Mouse (Mus musculus): ENCODE results near the gene Scn10a.

Scn10a gene

GRCm38 (mm10) chr9:119719222-119719621 is at the start of gene Scn10a:
TSS of gene Scn10a (minus strand) at chr9:119719322.
- in situ Hi-C loops (cut with MboI, MseI): no loop called here

- in situ Hi-C loops (cut with MboI, MseI): loop anchor here (10.0 kb wide), 1 partner anchor 886 kb away; no protein-coding TSS in a partner anchor
Measured at GRCm38 (mm10) chr9:119768585-119768984, 49.5 kb upstream of the Scn10a start.

- in situ Hi-C loops (cut with MboI, MseI): loop anchor here (10.0 kb wide), 1 partner anchor 895 kb away; no protein-coding TSS in a partner anchor
Measured at GRCm38 (mm10) chr9:119760226-119760625, 41.1 kb upstream of the Scn10a start.

GRCm38 (mm10) chr9:119759457-119759856 is 40.3 kb upstream of the Scn10a start:
- in situ Hi-C loops (cut with MboI, MseI): no loop called here

GRCm38 (mm10) chr9:119751507-119751906 is 32.4 kb upstream of the Scn10a start:
- in situ Hi-C loops (cut with MboI, MseI): no loop called here

- in situ Hi-C loops (cut with MboI, MseI): no loop called here
Measured at GRCm38 (mm10) chr9:119749112-119749511, 30.0 kb upstream of the Scn10a start.

GRCm38 (mm10) chr9:119743900-119744299 is 24.8 kb upstream of the Scn10a start:
- in situ Hi-C loops (cut with MboI, MseI): no loop called here

- in situ Hi-C loops (cut with MboI, MseI): no loop called here
Measured at GRCm38 (mm10) chr9:119743312-119743711, 24.2 kb upstream of the Scn10a start.

- in situ Hi-C loops (cut with MboI, MseI): no loop called here
Measured at GRCm38 (mm10) chr9:119741101-119741786, 22.1 kb upstream of the Scn10a start.

- in situ Hi-C loops (cut with MboI, MseI): loop anchor here (10.0 kb wide), 1 partner anchor 1656 kb away; no protein-coding TSS in a partner anchor
Measured at GRCm38 (mm10) chr9:119728412-119729097, 9.4 kb upstream of the Scn10a start.

GRCm38 (mm10) chr9:119726990-119727389 is 7.9 kb upstream of the Scn10a start:
- in situ Hi-C loops (cut with MboI, MseI): loop anchor here (10.0 kb wide), 1 partner anchor 1658 kb away; no protein-coding TSS in a partner anchor

- in situ Hi-C loops (cut with MboI, MseI): loop anchor here (10.0 kb wide), 1 partner anchor 1659 kb away; no protein-coding TSS in a partner anchor
Measured at GRCm38 (mm10) chr9:119725293-119725862, 6.3 kb upstream of the Scn10a start.

- in situ Hi-C loops (cut with MboI, MseI): no loop called here
Measured at GRCm38 (mm10) chr9:119706700-119707099, 12.4 kb downstream of the Scn10a start.

- in situ Hi-C loops (cut with MboI, MseI): no loop called here
Measured at GRCm38 (mm10) chr9:119691505-119691904, 27.6 kb downstream of the Scn10a start.

GRCm38 (mm10) chr9:119691001-119691400 is 28.1 kb downstream of the Scn10a start:
- in situ Hi-C loops (cut with MboI, MseI): no loop called here

GRCm38 (mm10) chr9:119687893-119688292 is 31.2 kb downstream of the Scn10a start:
- in situ Hi-C loops (cut with MboI, MseI): no loop called here

- in situ Hi-C loops (cut with MboI, MseI): no loop called here
Measured at GRCm38 (mm10) chr9:119686187-119686586, 32.9 kb downstream of the Scn10a start.

- in situ Hi-C loops (cut with MboI, MseI): no loop called here
Measured at GRCm38 (mm10) chr9:119680896-119681295, 38.2 kb downstream of the Scn10a start.

- in situ Hi-C loops (cut with MboI, MseI): loop anchor here (10.0 kb wide), 1 partner anchor 801 kb away; no protein-coding TSS in a partner anchor
Measured at GRCm38 (mm10) chr9:119664109-119664508, 55.0 kb downstream of the Scn10a start.

GRCm38 (mm10) chr9:119656111-119656510 is 63.0 kb downstream of the Scn10a start:
- in situ Hi-C loops (cut with MboI, MseI): no loop called here

- in situ Hi-C loops (cut with MboI, MseI): no loop called here
Measured at GRCm38 (mm10) chr9:119653758-119654157, 65.4 kb downstream of the Scn10a start.

- in situ Hi-C loops (cut with MboI, MseI): no loop called here
Measured at GRCm38 (mm10) chr9:119646942-119647547, 72.1 kb downstream of the Scn10a start.
